Mouse (Mus musculus): ENCODE data around the gene Nhlrc2.

- TF ChIP-seq CTCF (conservative IDR thresholded peaks at IDR 0.05; ENCODE audit: insufficient read depth, insufficient read length, low read depth, low read length) (no peak), POLR2A (IDR thresholded peaks at IDR 0.05; ENCODE audit: low read depth, low read length) (no peak)
Measured at GRCm38 (mm10) chr19:56553177-56553576, 5.1 kb downstream of the Nhlrc2 start.

All from kidney, adult 2 months (tissue).